Mouse (Mus musculus) embryonic fibroblast, embryonic 13.5 days (primary cell): ENCODE results near the gene Ctbp2. TPM values are rescaled to one million over a fixed set of nuclear protein-coding genes. Genes with fewer than 3 reads are reported as not detected.

Experiments
- H3K27ac ChIP-seq: 2 replicates; pipeline ENCODE4 v1.5.1; 2012; ENCODE audit warnings: low read length, control low read depth, inconsistent platforms; ENCODE audit not compliant: insufficient read depth
- H3K4me1 ChIP-seq: 2 replicates; pipeline ENCODE4 v1.6.1; 2011; ENCODE audit warnings: low read length; ENCODE audit not compliant: control insufficient read depth, insufficient read depth
- H3K4me3 ChIP-seq: 2 replicates; pipeline ENCODE4 v1.5.1; 2011; ENCODE audit warnings: mild to moderate bottlenecking, control low read depth, low read length; ENCODE audit not compliant: insufficient read depth
- CTCF ChIP-seq: IDR thresholded peaks from 2 replicates; pipeline ENCODE4 v1.5.1; 2011; ENCODE audit warnings: mild to moderate bottlenecking, control low read depth, low read length, moderate library complexity, borderline replicate concordance; ENCODE audit not compliant: insufficient read depth
- POLR2A ChIP-seq: IDR thresholded peaks from 2 replicates; pipeline ENCODE4 v1.6.1; 2011; ENCODE audit warnings: low read depth, mild to moderate bottlenecking, control low read depth, low read length, moderate library complexity
- polyA plus RNA-seq: library from polyadenylated mRNA; stranded (reverse); fragments of >200 nt; gene quantifications from 2 replicates; pipeline ENCODE4 v1.2.4, GENCODE M21; 2011; ENCODE audit warnings: low read depth; ENCODE audit not compliant: missing spikeins, insufficient read length

The Ctbp2 gene
- polyA plus RNA-seq, 1 experiment = 56.4 TPM

DNA sequence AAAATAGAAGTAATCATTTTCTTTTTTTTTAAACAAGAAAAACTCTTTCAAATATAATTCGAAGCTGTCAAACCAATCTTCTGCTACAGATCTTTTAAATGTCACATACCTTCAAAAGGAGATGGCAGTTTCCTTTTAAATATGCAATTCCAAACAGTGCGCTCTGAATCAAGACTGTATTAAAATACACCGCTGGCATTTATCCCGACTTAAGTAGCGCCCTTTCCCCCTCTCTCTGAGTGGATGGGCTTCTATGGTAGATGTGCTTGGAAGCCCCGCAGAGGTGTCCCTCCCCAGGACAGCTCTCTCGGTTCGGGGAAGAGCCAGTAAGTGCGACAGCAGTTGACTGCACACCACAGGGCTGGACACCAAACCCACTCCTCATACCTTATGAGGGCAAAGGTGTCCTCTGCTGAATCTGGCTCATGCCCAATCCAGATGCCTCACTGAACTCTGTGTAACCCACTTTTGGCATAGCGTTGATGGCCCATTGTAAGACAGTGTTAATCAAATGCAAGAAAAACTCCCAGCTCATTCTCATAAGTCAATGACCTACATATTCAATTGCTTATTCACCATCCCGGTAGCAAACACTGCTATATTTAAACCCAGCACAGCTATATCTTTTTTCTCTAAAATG is 34.4 kb downstream of the Ctbp2 start:
- H3K4me1 ChIP-seq = peaks cover 19% of the 10 kb centered on the region
- H3K4me3 ChIP-seq = no peak overlapping the region
- no peak overlapping the region; the same call in 1 of the 2 replicates for H3K27ac ChIP-seq
- TF ChIP-seq POLR2A (no peak), CTCF (no peak)

DNA sequence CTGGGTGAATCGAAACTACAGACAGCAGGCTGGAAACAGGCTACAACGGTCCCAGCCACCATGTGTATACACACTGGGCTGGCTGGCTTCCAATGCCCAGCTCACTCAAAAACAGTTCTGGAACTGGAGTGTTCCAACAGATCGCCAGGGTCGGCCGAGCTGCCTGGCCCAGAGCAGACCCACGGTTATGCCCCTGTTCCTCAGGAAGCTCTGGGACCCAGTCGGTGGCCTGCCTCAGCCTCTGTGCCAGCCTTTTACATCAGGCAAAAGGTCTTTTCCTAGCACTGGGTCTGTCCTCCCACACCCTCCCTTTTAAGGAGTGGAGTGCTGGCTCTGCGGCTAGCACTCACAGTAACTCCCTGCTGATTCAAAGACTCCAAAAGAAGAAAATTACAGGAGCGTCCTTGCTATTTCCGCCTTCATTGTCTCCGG is 35.3 kb downstream of the Ctbp2 start:
- TF ChIP-seq POLR2A = peak; percentile 33; the same call in 1 of the 2 replicates
- no peak for TF ChIP-seq CTCF
- no peak overlapping the region for H3K4me3 ChIP-seq
- H3K4me1 ChIP-seq = peaks cover 19% of the 10 kb centered on the region
- peak overlapping the region; percentile 49 for H3K27ac ChIP-seq

DNA sequence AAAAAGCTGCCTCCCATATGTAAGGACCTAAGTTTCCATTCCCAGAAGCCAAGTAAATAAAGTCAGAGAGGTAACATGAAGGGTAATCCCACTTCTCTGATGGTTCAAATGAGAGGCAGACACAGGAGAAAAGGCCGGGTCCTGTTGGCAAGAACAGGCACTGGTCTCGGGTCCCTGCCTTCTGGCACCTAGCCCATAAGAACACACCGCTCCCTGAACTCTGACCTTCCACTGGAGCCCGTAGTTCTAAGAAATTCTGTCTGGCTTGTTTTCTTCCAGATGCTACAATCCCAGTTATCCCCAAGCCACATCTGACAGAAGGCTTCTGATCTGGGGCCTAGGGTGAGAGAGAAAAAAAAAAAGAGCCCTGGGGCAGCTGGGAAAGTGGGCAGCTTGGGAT is 35.7 kb downstream of the Ctbp2 start:
- no peak overlapping the region for H3K4me3 ChIP-seq
- H3K27ac ChIP-seq = peak overlapping the region; percentile 49; the same call in 1 of the 2 replicates
- H3K4me1 ChIP-seq = peaks cover 19% of the 10 kb centered on the region
- TF ChIP-seq CTCF = no peak
- no peak for TF ChIP-seq POLR2A

GRCm38 (mm10) chr7:133085408-133085807 is 38.7 kb downstream of the Ctbp2 start:
- no peak overlapping the region for H3K27ac ChIP-seq
- no peak overlapping the region for H3K4me3 ChIP-seq
- TF ChIP-seq CTCF (no peak), POLR2A (no peak)
- H3K4me1 ChIP-seq = peaks cover 14% of the 10 kb centered on the region

DNA sequence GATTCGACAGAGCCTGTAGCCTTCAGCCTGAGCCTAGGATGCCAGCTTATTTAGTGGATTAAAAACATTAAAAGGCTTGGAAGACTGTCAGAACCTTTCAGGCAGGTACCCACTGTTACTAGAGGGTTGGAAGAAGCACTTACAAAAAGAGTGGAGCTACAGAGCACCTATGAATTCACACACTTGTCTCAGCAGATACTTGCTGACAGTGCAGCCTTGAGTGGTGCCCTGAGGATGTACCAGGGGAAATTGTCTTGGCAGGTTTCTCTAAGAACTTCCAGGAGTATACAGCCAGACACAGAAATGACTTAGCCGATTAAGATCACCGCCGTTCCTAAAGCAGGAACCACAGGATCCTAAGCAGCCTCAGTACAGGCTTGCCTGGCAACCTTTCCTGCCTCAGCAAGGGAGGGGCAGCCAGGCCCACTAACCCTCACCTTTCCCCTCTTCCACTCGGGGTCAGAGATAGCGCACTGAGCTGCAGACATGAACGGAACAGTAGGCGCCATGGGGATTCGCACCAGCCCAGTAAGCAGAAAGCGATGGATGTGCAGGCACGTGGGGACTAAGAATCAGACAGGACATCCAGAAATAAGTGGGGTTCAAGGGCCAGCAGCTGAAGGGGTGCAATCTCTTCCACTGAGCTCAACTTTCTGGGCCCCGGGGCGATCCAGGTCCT is 40.1 kb downstream of the Ctbp2 start:
- Histone ChIP-seq H3K27ac (no peak overlapping the region), H3K4me1 (peaks cover 11% of the 10 kb centered on the region; the same call in 1 of the 2 replicates), H3K4me3 (no peak overlapping the region)
- TF ChIP-seq POLR2A (no peak), CTCF (no peak)

GRCm38 (mm10) chr7:133078929-133079328 is 45.2 kb downstream of the Ctbp2 start:
- Histone ChIP-seq H3K4me3 (no peak overlapping the region), H3K27ac (no peak overlapping the region), H3K4me1 (no peaks in the 10 kb centered on the region)
- no peak for TF ChIP-seq CTCF

DNA sequence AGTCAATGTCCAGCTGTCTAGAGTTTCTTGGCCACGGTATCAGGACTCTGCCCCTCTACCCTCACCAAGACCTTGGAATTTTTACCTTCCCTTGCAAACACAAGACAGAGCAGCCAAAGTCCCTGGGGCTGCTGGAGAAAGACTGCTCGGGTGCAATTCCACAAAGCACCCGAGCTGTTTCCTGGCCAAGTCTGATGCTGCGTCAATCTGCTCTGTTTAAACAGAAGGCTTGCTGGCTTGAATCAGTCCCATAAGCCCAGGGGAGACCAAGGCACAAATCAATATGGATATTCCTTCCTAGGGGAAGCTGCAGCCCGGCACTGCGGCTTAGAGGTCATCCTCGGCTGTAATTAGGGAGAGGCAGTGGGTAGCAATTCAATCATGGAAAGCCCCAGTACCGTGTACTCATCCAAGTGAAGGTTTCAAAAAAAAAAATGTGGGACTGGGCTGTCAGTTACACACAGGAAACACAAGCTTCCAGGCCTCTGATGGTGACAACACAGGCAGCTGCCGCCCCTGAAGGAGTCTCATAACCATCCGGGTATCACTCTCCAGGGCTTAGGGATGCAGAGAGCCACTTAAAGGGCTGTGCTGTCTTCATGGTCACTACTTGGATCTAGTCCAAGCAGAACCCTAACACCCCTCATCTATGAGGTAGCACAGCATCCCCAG is 49.6 kb downstream of the Ctbp2 start:
- Histone ChIP-seq H3K27ac (no peak overlapping the region), H3K4me3 (no peak overlapping the region), H3K4me1 (no peaks in the 10 kb centered on the region)
- TF ChIP-seq POLR2A (no peak), CTCF (no peak)

DNA sequence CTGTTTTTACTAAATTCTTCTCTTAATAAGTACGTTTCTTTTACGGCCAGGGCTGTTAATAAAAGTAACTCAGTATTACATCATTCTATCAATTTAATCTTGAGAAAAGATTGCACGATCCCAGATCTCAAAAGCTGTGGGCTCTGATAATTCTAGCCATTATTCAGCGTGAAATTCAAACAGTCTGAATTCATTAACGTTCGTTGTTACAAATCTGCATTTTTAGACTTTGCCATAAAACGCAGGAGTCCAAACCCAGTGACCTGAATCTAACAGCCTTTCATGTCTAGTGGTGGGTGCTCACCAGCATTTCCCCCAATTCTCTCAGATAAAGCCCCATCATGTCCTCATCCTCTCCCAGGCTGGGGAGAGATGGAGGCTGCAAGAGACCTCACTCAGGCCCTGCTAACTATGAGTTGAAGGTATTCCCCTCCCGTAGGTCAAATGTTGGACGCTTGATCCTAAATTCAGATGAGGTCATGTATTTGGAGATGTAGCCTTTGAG is 51.0 kb downstream of the Ctbp2 start:
- Histone ChIP-seq H3K4me3 (no peak overlapping the region), H3K27ac (no peak overlapping the region), H3K4me1 (no peaks in the 10 kb centered on the region)
- TF ChIP-seq CTCF (no peak), POLR2A (no peak)

GRCm38 (mm10) chr7:133072535-133072934 is 51.6 kb downstream of the Ctbp2 start:
- Histone ChIP-seq H3K4me3 (no peak overlapping the region), H3K4me1 (no peaks in the 10 kb centered on the region), H3K27ac (no peak overlapping the region)
- TF ChIP-seq POLR2A (no peak), CTCF (no peak)

- no peak overlapping the region for H3K4me3 ChIP-seq
- peaks cover 4% of the 10 kb centered on the region; the same call in 1 of the 2 replicates for H3K4me1 ChIP-seq
- TF ChIP-seq CTCF (no peak), POLR2A (no peak)
- H3K27ac ChIP-seq = no peak overlapping the region
These were observed 56.8 kb downstream of the Ctbp2 start for GRCm38 (mm10) chr7:133067321-133067841.
